In genomic region chr6:114724351-114724750, GRCm38 (mm10) we compare ENCODE assay signal across 9 mouse cellular contexts.
DNase-seq lines count a peak whose midpoint lies in the region; ATAC-seq and TF ChIP-seq lines count a peak whose summit lies in the region.
"Had no signal": no experiment of that assay in that cellular context is flagged by ENCODE, and none has a peak within 500 bp of the region (broad histone marks: within the 10 kb centered on the region; RNA-seq: fewer than 3 reads in every experiment).

No protein-coding gene starts in this region.

- peaks cover 30% of the 10 kb centered on the region for H3K4me1 ChIP-seq in heart, embryonic 15.5 days (replicated peaks)
- H3K4me1 ChIP-seq in lung, embryonic 14.5 days (ENCODE audit: insufficient read depth): peaks cover 29% of the 10 kb centered on the region
- peaks cover 50% of the 10 kb centered on the region for H3K4me1 ChIP-seq in embryonic facial prominence, embryonic 10.5 days
- peaks cover 43% of the 10 kb centered on the region for H3K4me1 ChIP-seq in limb, embryonic 10.5 days

- no peak for DNase-seq in heart, postnatal 14 days
- no peak for DNase-seq in lung, embryonic 14.5 days
- no peak for DNase-seq in lung, postnatal 14 days
- no peak for DNase-seq in embryonic facial prominence, embryonic 10.5 days (ENCODE audit: low spot score)
- DNase-seq in limb, embryonic 10.5 days (ENCODE audit: low spot score): no peak
- DNase-seq: gastrocnemius, postnatal 25 days had no signal

- H3K27me3 ChIP-seq in heart, embryonic 15.5 days: no peaks in the 10 kb centered on the region
- H3K27me3 ChIP-seq in lung, embryonic 14.5 days (ENCODE audit: insufficient read depth, low read length): no peaks in the 10 kb centered on the region
- H3K27me3 ChIP-seq in embryonic facial prominence, embryonic 10.5 days (replicated peaks; ENCODE audit: low read depth, poor library complexity, severe bottlenecking): no peaks in the 10 kb centered on the region
- no peaks in the 10 kb centered on the region for H3K27me3 ChIP-seq in limb, embryonic 10.5 days (ENCODE audit: low read depth, poor library complexity, severe bottlenecking)

- 74% methylated on average over 7 of the region's 7 CpGs for WGBS in heart, embryonic 15.5 days
- WGBS in lung, embryonic 14.5 days: 62% methylated on average over 7 of the region's 7 CpGs
- 85% methylated on average over 7 of the region's 7 CpGs for WGBS in embryonic facial prominence, embryonic 10.5 days
- WGBS in limb, embryonic 10.5 days: 85% methylated on average over 7 of the region's 7 CpGs

- intact Hi-C loops in heart, postnatal 14 days (cut with DNase I): loop anchor here (1.0 to 5.0 kb wide), 4 partner anchors 153 to 303 kb away; no protein-coding TSS in a partner anchor

- no peak overlapping the region for H3K4me2 ChIP-seq in heart, embryonic 15.5 days
- no peak overlapping the region for H3K4me2 ChIP-seq in lung, embryonic 14.5 days

- H3K9ac ChIP-seq in heart, embryonic 15.5 days: no peak overlapping the region
- H3K9ac ChIP-seq in lung, embryonic 14.5 days: peak overlapping the region; percentile 23; the same call in 1 of the 2 replicates

- H3K27ac ChIP-seq in heart, embryonic 15.5 days: peak overlapping the region; percentile 78; the same call in 1 of the 2 replicates
- H3K27ac ChIP-seq in lung, embryonic 14.5 days (ENCODE audit: low read depth): peak overlapping the region; percentile 76; the same call in 1 of the 2 replicates
- peak overlapping the region; percentile 7; the same call in 1 of the 2 replicates for H3K27ac ChIP-seq in embryonic facial prominence, embryonic 10.5 days (replicated peaks)
- peak overlapping the region; percentile 76 for H3K27ac ChIP-seq in limb, embryonic 10.5 days

- no peak for TF ChIP-seq CTCF in lung, embryonic 14.5 days (IDR thresholded peaks at IDR 0.05; ENCODE audit: low read depth)

- no peak for ATAC-seq in heart, embryonic 15.5 days (replicated peaks; ENCODE audit: insufficient number of reproducible peaks, insufficient read depth, low FRiP score, low read depth)
- no peak for ATAC-seq in lung, embryonic 14.5 days (ENCODE audit: insufficient read depth)
- ATAC-seq in inflammation-experienced regulatory T-cells, adult 6 months: no peak

- H3K9me3 ChIP-seq in heart, embryonic 15.5 days (replicated peaks): no peaks in the 10 kb centered on the region
- H3K9me3 ChIP-seq in lung, embryonic 14.5 days (ENCODE audit: low read depth, low read length): no peaks in the 10 kb centered on the region
- H3K9me3 ChIP-seq in embryonic facial prominence, embryonic 10.5 days: no peaks in the 10 kb centered on the region
- H3K9me3 ChIP-seq in limb, embryonic 10.5 days (replicated peaks): no peaks in the 10 kb centered on the region

- no peaks in the 10 kb centered on the region for H3K36me3 ChIP-seq in heart, embryonic 15.5 days
- no peaks in the 10 kb centered on the region for H3K36me3 ChIP-seq in lung, embryonic 14.5 days (ENCODE audit: insufficient read depth)
- no peaks in the 10 kb centered on the region for H3K36me3 ChIP-seq in embryonic facial prominence, embryonic 10.5 days (replicated peaks)
- no peaks in the 10 kb centered on the region for H3K36me3 ChIP-seq in limb, embryonic 10.5 days

- H3K4me3 ChIP-seq in heart, embryonic 15.5 days: no peak overlapping the region
- no peak overlapping the region for H3K4me3 ChIP-seq in lung, embryonic 14.5 days (ENCODE audit: low read depth, low read length)
- no peak overlapping the region for H3K4me3 ChIP-seq in embryonic facial prominence, embryonic 10.5 days
- no peak overlapping the region for H3K4me3 ChIP-seq in limb, embryonic 10.5 days
- H3K4me3 ChIP-seq: erythroblast, embryonic 14.5 days had no signal

Comparison
In these comparisons a context has a peak if more than half of its experiments do, and no peak if none do; other contexts are left out.
1. H3K27ac ChIP-seq: peak in every context shown above with its lines; median percentile 78 in heart, embryonic 15.5 days; 76 in lung, embryonic 14.5 days; 76 in limb, embryonic 10.5 days; 7 in embryonic facial prominence, embryonic 10.5 days.